In genomic region chr5:125728521-125728920, GRCm38 (mm10) we compare ENCODE assay signal across 23 mouse cellular contexts.
"Had no signal": no experiment of that assay in that cellular context is flagged by ENCODE, and none has a peak within 500 bp of the region (broad histone marks: within the 10 kb centered on the region; RNA-seq: fewer than 3 reads in every experiment).

No protein-coding gene starts in this region.

- H3K4me3 ChIP-seq: heart, adult 2 months; heart, embryonic 13.5 days; heart, embryonic 15.5 days; hindbrain, embryonic 13.5 days; hindbrain, embryonic 15.5 days; kidney, embryonic 15.5 days; limb, embryonic 13.5 days; limb, embryonic 15.5 days; liver, embryonic 12.5 days had no signal

- H3K9me3 ChIP-seq: hindbrain, embryonic 13.5 days; hindbrain, embryonic 15.5 days; kidney, embryonic 15.5 days had no signal

- H3K4me1 ChIP-seq: heart, embryonic 13.5 days; heart, embryonic 15.5 days; hindbrain, embryonic 13.5 days; hindbrain, embryonic 15.5 days; kidney, embryonic 15.5 days; limb, embryonic 13.5 days; limb, embryonic 15.5 days; liver, embryonic 12.5 days had no signal

- DNase-seq: gastrocnemius, postnatal 14 days; gastrocnemius, postnatal 36 days; heart, adult 2 months; heart, postnatal 14 days; heart, postnatal 36 days; kidney, adult 11 months; kidney, adult 2 months; kidney, adult 9 months; kidney, postnatal 14 days; kidney, postnatal 36 days; left cerebral cortex, postnatal 4 days had no signal

- H3K27ac ChIP-seq: heart, adult 2 months; heart, embryonic 13.5 days; heart, embryonic 15.5 days; hindbrain, embryonic 13.5 days; hindbrain, embryonic 15.5 days; hindbrain, postnatal 0 days; kidney, embryonic 15.5 days; kidney, postnatal 0 days; limb, embryonic 13.5 days; limb, embryonic 15.5 days; liver, embryonic 12.5 days; liver, embryonic 14.5 days had no signal

- H3K36me3 ChIP-seq: heart, embryonic 13.5 days; heart, embryonic 15.5 days; hindbrain, embryonic 13.5 days; hindbrain, embryonic 15.5 days; kidney, embryonic 15.5 days; limb, embryonic 13.5 days; limb, embryonic 15.5 days; liver, embryonic 12.5 days had no signal

- H3K27me3 ChIP-seq: heart, embryonic 13.5 days; heart, embryonic 15.5 days; hindbrain, embryonic 13.5 days; hindbrain, embryonic 15.5 days; kidney, embryonic 15.5 days; limb, embryonic 13.5 days; limb, embryonic 15.5 days; liver, embryonic 12.5 days had no signal

- ATAC-seq: hindbrain, postnatal 0 days; intestine, embryonic 16.5 days; liver, embryonic 12.5 days had no signal
